Mouse (Mus musculus): Measurements from ENCODE around the gene Msh6.

GRCm38 (mm10) chr17:87992154-87992553, 17.3 kb downstream of the Msh6 start:
- TF ChIP-seq POLR2A (IDR thresholded peaks at IDR 0.05; ENCODE audit: borderline replicate concordance, extremely low read depth, low read depth, low read length) (no peak), CTCF (IDR thresholded peaks at IDR 0.05; ENCODE audit: insufficient read depth, low read length) (no peak)
